Mouse (Mus musculus) layer of hippocampus, adult 9-10 months (tissue): ENCODE measurements around the gene Fam185a.

Experiments
- DNase-seq: peaks from one replicate; pipeline ENCODE4 v3.0.0; 2022; ENCODE audit warnings: low spot score

Fam185a gene

GRCm38 (mm10) chr5:21493294-21493999 is 68.7 kb downstream of the Fam185a start:
- no peak for DNase-seq

- no peak for DNase-seq
Observed at GRCm38 (mm10) chr5:21494781-21495180, 70.0 kb downstream of the Fam185a start.

- no peak for DNase-seq
Observed at GRCm38 (mm10) chr5:21496321-21496720, 71.6 kb downstream of the Fam185a start.

GRCm38 (mm10) chr5:21496881-21497280 is 72.1 kb downstream of the Fam185a start:
- DNase-seq, result no peak

GRCm38 (mm10) chr5:21498490-21498889 is 73.7 kb downstream of the Fam185a start:
- DNase-seq, result no peak

- no peak for DNase-seq
Observed at GRCm38 (mm10) chr5:21498925-21499324, 74.2 kb downstream of the Fam185a start.

- DNase-seq, result no peak
Observed at GRCm38 (mm10) chr5:21500133-21500532, 75.4 kb downstream of the Fam185a start.

GRCm38 (mm10) chr5:21500941-21501340 is 76.2 kb downstream of the Fam185a start:
- DNase-seq, result no peak

GRCm38 (mm10) chr5:21502936-21503610 is 78.3 kb downstream of the Fam185a start:
- peak; percentile 36 for DNase-seq

- no peak for DNase-seq
Observed at GRCm38 (mm10) chr5:21505159-21505558, 80.4 kb downstream of the Fam185a start.

- DNase-seq, result no peak
Observed at GRCm38 (mm10) chr5:21506887-21507286, 82.1 kb downstream of the Fam185a start.

GRCm38 (mm10) chr5:21509801-21510200 is 85.0 kb downstream of the Fam185a start:
- no peak for DNase-seq

GRCm38 (mm10) chr5:21513363-21513762 is 88.6 kb downstream of the Fam185a start:
- DNase-seq, result no peak

GRCm38 (mm10) chr5:21517562-21517961 is 92.8 kb downstream of the Fam185a start:
- no peak for DNase-seq

GRCm38 (mm10) chr5:21518207-21518606 is 93.4 kb downstream of the Fam185a start:
- DNase-seq, result no peak

- no peak for DNase-seq
Observed at GRCm38 (mm10) chr5:21519166-21519565, 94.4 kb downstream of the Fam185a start.

- DNase-seq, result no peak
Observed at GRCm38 (mm10) chr5:21526835-21527485, 102.2 kb downstream of the Fam185a start.

GRCm38 (mm10) chr5:21527488-21527911 is 102.7 kb downstream of the Fam185a start:
- DNase-seq, result no peak

GRCm38 (mm10) chr5:21528068-21528842 is 103.5 kb downstream of the Fam185a start:
- no peak for DNase-seq

- no peak for DNase-seq
Observed at GRCm38 (mm10) chr5:21529110-21529720, 104.5 kb downstream of the Fam185a start.
